Mouse (Mus musculus) hindbrain, postnatal 0 days (tissue): ENCODE measurements around the gene Mfsd4b5. TPM values are rescaled to one million over a fixed set of nuclear protein-coding genes. Genes with fewer than 3 reads are reported as not detected.
A peak's percentile ranks its signal among the peaks of the same experiment; 100 is the strongest.

Source experiments
- ATAC-seq: fragments of 200-750 bp; cut with Nextera tagmentation; 2 replicates; pipeline ENCODE4 v1.8.0; 2017; ENCODE audit warnings: mild to moderate bottlenecking, moderate TSS enrichment, moderate library complexity
- DNase-seq: peaks from one replicate; pipeline ENCODE4 v3.0.0-alpha.2; 2015; ENCODE audit warnings: low spot score
- H3K27ac ChIP-seq: fragments of 300-500 bp; sonication (generic); 2 replicates; pipeline ENCODE4 v1.5.1; 2014; ENCODE audit warnings: mild to moderate bottlenecking
- H3K27me3 ChIP-seq: fragments of 300-500 bp; sonication (generic); 2 replicates; pipeline ENCODE4 v1.6.1; 2014; ENCODE audit warnings: low read length, mixed read lengths; ENCODE audit not compliant: insufficient read depth
- H3K36me3 ChIP-seq: fragments of 300-500 bp; sonication (generic); 2 replicates; pipeline ENCODE4 v1.6.1; 2014; ENCODE audit warnings: low read length, mixed read lengths; ENCODE audit not compliant: insufficient read depth
- H3K4me1 ChIP-seq: fragments of 300-500 bp; sonication (generic); 2 replicates; pipeline ENCODE4 v1.6.1; 2014; ENCODE audit warnings: antibody characterized with exemption, low read length, mixed read lengths; ENCODE audit not compliant: insufficient read depth
- H3K4me2 ChIP-seq: fragments of 300-500 bp; sonication (generic); 2 replicates; pipeline ENCODE4 v1.6.1; 2014; ENCODE audit warnings: low read depth, mild to moderate bottlenecking, low read length, moderate library complexity, mixed read lengths
- H3K4me3 ChIP-seq: fragments of 300-500 bp; sonication (generic); 2 replicates; pipeline ENCODE4 v1.5.1; 2014; ENCODE audit warnings: low read length
- H3K9ac ChIP-seq: fragments of 300-500 bp; sonication (generic); replicated peaks from 2 replicates; pipeline ENCODE4 v1.6.1; 2014; ENCODE audit warnings: mild to moderate bottlenecking, low read length, moderate library complexity, mixed read lengths
- H3K9me3 ChIP-seq: fragments of 300-500 bp; sonication (generic); 2 replicates; pipeline ENCODE4 v1.6.1; 2016; ENCODE audit warnings: low read length, mixed read lengths
- CTCF ChIP-seq: IDR thresholded peaks from 2 replicates; pipeline ENCODE4 v1.5.1; 2016; ENCODE audit warnings: antibody characterized with exemption, control low read depth, low read depth
- WGBS: fragments of 180-500 bp; shearing (Covaris S2); extraction: QIAGEN DNeasy Blood & Tissue Kit; methylation state at CpG from one replicate; pipeline ENCODE4 v1.1.7; 2014; 5-methylcytosine and 5-hydroxymethylcytosine counted together
- polyA plus RNA-seq: library from polyadenylated mRNA; unstranded; fragments of >200 nt; fragmentation: Nextera tagmentation; extraction: Ambion mirVana; gene quantifications from 2 replicates; pipeline ENCODE4 v1.2.1, GENCODE M21; 2015
- total RNA-seq: library from RNA; depleted of rRNA; stranded (reverse); fragments of >200 nt; gene quantifications from 2 replicates; pipeline ENCODE4 v1.2.3, GENCODE M21; 2014

Mfsd4b5 gene
- total and polyA plus RNA-seq, 2 experiments from 2014 or later, result 0.18 TPM; not detected in 1

DNA sequence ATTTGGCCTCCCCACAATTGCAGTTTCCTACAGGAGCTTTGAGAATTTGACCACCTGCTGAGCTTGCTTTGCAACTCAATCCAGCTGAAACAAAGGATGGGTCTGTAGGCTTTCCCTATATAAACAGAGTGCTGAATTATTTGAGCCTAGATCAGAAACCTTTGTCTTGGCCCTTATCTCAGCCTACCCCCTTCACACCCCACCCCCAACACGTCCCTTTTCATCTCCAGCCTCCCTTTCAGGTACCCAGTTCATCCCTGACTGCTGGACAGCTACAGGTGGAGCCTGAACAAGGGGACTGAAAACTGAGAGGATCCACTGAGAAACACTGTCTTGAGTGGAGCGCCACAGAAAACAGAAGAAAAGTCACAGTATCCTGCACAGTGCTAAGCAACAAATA, 10.7 kb downstream of the Mfsd4b5 start:
- DNase-seq, result no peak
- H3K4me2 ChIP-seq, result no peak overlapping the region
- 42% methylated on average over 2 of the region's 2 CpGs for WGBS
- H3K27ac ChIP-seq, result no peak overlapping the region
- no peaks in the 10 kb centered on the region for H3K27me3 ChIP-seq
- H3K36me3 ChIP-seq, result no peaks in the 10 kb centered on the region
- peaks cover 5% of the 10 kb centered on the region; the same call in 1 of the 2 replicates for H3K9me3 ChIP-seq
- no peaks in the 10 kb centered on the region for H3K4me1 ChIP-seq
- no peak for TF ChIP-seq CTCF
- no peak overlapping the region for H3K9ac ChIP-seq
- H3K4me3 ChIP-seq, result no peak overlapping the region
- no peak for ATAC-seq

DNA sequence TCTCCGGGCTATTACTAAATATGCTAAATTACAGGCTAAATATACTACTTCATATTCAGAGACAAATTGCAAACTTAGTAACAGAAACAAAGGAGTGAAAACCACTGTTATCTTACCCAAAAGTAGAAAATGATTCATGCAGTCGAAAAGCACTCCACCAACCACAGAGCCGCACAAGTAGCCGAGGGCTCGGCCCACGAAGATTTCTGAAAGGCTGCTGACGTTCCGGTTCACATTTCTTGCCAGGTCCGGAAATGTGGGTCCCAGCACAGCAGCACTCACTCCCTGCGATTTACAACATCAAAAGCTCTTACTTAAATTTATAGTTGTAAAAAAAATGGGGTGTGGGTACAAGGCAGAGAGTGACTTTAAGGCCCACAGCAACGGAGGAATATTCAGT, 11.5 kb downstream of the Mfsd4b5 start:
- Histone ChIP-seq H3K4me2 (no peak overlapping the region), H3K9ac (no peak overlapping the region), H3K4me3 (no peak overlapping the region), H3K4me1 (no peaks in the 10 kb centered on the region), H3K9me3 (peaks cover 5% of the 10 kb centered on the region; the same call in 1 of the 2 replicates), H3K36me3 (no peaks in the 10 kb centered on the region), H3K27me3 (no peaks in the 10 kb centered on the region), H3K27ac (no peak overlapping the region)
- DNase-seq, result no peak
- no peak for TF ChIP-seq CTCF
- ATAC-seq, result no peak
- WGBS, result 57% methylated on average over 11 of the region's 11 CpGs

DNA sequence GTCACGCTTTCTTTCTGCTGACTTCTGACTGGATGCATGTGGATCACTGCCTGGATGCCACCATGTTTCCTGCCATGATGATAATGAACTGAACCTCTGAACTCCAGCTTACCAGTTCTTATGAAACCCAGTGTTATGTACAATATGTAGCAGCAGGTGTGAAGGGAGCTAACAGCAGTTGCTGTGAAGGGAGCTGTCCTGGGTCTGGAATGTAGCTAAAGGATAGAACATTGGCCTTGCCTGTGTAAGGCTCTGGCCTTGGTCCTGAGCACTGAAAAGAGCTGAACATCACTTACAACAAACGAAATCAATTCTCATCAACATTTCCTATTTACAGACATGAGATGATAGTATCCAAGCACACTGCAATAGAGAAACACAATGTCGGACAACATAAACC, 18.9 kb downstream of the Mfsd4b5 start:
- Histone ChIP-seq H3K9me3 (no peaks in the 10 kb centered on the region), H3K9ac (no peak overlapping the region), H3K4me3 (no peak overlapping the region), H3K27ac (no peak overlapping the region), H3K36me3 (no peaks in the 10 kb centered on the region), H3K4me1 (no peaks in the 10 kb centered on the region), H3K27me3 (no peaks in the 10 kb centered on the region), H3K4me2 (no peak overlapping the region)
- no peak for ATAC-seq
- DNase-seq, result no peak
- 89% methylated on average over 3 of the region's 3 CpGs for WGBS
- TF ChIP-seq CTCF, result no peak

DNA sequence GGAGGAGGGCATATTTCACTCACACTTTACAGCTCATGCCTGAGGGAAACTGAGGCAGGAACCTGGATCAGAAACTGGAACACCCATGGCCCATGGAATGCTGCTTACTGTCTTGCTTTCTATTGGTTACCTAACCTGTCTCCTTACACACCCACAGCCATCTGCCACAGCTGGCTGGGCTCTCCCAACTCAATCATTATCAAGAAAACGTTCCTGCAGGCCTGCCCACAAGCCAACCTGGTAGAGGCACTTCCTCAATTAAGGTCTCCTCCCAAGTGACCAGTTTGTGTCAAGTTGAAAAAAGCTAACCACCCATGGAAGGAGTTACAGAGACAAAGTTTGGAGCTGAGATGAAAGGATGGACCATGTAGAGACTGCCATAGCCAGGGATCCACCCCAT, 24.5 kb downstream of the Mfsd4b5 start:
- 65% methylated on average over 1 of the region's 1 CpGs for WGBS
- ATAC-seq (no peak), DNase-seq (no peak)

DNA sequence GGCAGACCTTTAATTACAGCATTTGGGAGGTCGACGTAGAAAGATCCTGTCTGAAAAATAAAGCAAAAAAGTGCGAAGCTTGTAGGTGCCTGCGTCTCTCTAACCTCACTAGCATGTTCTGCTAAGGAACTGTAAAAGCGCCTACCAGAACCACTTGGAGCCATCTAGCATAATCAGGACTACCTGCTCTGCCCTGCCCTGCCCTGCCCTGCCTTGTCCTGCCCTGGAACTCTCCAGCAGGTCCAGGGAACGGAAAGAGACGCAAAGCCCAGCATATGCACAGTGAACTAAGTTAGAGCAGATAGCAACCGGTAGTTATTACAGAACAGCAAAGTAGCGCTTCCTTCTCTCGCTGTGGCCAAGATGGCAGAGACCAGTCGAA, 26.0 kb downstream of the Mfsd4b5 start:
- peak overlapping the region; percentile 76 for H3K4me2 ChIP-seq
- TF ChIP-seq CTCF, result no peak
- no peaks in the 10 kb centered on the region for H3K4me1 ChIP-seq
- no peaks in the 10 kb centered on the region for H3K36me3 ChIP-seq
- peak overlapping the region; percentile 42 for H3K4me3 ChIP-seq
- H3K9ac ChIP-seq, result no peak overlapping the region
- peak; percentile 61 for ATAC-seq
- no peaks in the 10 kb centered on the region for H3K27me3 ChIP-seq
- H3K27ac ChIP-seq, result no peak overlapping the region
- no peak for DNase-seq
- 44% methylated on average over 11 of the region's 11 CpGs for WGBS
- H3K9me3 ChIP-seq, result no peaks in the 10 kb centered on the region

More for the DNA sequence above, 24.5 kb downstream of the Mfsd4b5 start:
- Histone ChIP-seq H3K27me3 (no peaks in the 10 kb centered on the region), H3K4me3 (no peak overlapping the region), H3K9ac (no peak overlapping the region), H3K9me3 (no peaks in the 10 kb centered on the region), H3K4me2 (no peak overlapping the region), H3K36me3 (no peaks in the 10 kb centered on the region), H3K27ac (no peak overlapping the region), H3K4me1 (no peaks in the 10 kb centered on the region)
- TF ChIP-seq CTCF, result no peak

DNA sequence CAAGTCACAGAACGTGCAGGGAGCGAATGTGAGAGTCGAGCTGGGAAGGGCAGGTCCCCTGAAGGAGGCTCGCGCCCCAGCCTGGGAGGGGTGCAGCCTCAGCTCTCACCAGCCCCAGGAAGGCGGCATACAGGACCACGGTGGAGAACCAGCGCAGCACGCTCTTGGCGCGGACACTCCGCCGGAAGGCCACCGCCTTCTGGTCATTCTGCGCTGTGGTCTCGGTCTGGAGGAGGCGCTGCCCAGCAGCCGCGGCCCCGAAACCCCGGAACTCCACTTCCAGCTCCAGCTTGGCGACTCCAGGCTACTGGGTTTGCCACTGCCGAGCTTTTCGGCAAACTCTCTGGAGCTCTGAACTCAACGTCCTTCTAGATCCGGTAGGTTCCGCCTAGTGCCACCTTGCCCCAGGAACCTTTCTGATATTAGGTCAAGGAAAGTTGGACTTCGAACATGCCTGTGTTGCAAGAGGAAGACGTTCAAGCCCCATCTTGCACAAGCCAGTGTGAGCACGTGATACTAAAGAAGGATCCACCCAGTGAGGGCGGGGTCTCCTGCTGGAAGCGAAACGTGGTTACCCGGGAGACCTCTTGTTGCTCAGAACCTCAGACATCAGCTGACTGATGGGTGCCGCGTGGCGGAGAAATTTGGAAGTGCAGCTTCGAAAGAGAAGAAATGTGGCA, 26.5 kb downstream of the Mfsd4b5 start, which contains the start of gene Mfsd4b3:
TSS of gene Mfsd4b3 (minus strand) at position 393 of the 680 bp plus-strand sequence.
- peak; percentile 88 for TF ChIP-seq CTCF
- Histone ChIP-seq H3K36me3 (no peaks in the 10 kb centered on the region), H3K4me2 (peak within 1 kb of the TSS; percentile 76), H3K9me3 (no peaks in the 10 kb centered on the region), H3K4me3 (peak within 1 kb of the TSS; percentile 42), H3K4me1 (no peaks in the 10 kb centered on the region), H3K27ac (peak within 1 kb of the TSS; percentile 72; the same call in 1 of the 2 replicates), H3K27me3 (no peaks in the 10 kb centered on the region), H3K9ac (peak within 1 kb of the TSS; percentile 48)
- WGBS, result under 1% methylated on average over 38 of the region's 38 CpGs
- ATAC-seq (peak; percentile 99), DNase-seq (peak; percentile 96)

DNA sequence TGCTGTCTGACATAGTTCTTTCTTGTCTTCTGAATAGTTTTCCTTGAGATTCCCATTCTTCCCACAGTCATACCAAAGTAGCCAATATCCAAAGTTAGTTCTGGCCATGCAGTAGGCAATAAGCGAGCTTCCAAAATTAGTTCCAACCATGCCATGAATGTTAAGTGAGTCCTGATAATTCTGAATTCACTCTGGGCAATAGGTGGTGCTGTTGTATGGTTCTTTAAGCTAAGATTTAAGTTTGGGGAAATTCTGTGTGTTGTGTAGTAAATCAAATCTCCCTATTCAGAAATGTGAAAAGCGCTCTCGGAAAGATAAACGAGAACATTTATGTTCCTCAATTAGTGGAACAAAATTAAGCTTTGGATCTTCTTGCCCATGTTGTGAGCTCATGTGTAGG, 28.2 kb downstream of the Mfsd4b5 start:
- H3K4me3 ChIP-seq, result no peak overlapping the region
- no peaks in the 10 kb centered on the region for H3K36me3 ChIP-seq
- TF ChIP-seq CTCF, result peak; percentile 62
- H3K27me3 ChIP-seq, result no peaks in the 10 kb centered on the region
- no peaks in the 10 kb centered on the region for H3K4me1 ChIP-seq
- 56% methylated on average over 4 of the region's 4 CpGs for WGBS
- DNase-seq, result peak; percentile 67
- no peak for ATAC-seq
- H3K9me3 ChIP-seq, result no peaks in the 10 kb centered on the region
- no peak overlapping the region for H3K4me2 ChIP-seq
- no peak overlapping the region for H3K27ac ChIP-seq
- H3K9ac ChIP-seq, result no peak overlapping the region
